Mouse (Mus musculus) heart, adult 2 months (tissue): ENCODE results near the gene Mxd3.

Experiments used
- CTCF ChIP-seq: fragments of 200-600 bp; IDR thresholded peaks from 2 replicates; pipeline ENCODE4 v1.8.1; 2022; ENCODE audit warnings: antibody characterized with exemption, mild to moderate bottlenecking, moderate library complexity
- EP300 ChIP-seq: fragments of 200-500 bp; IDR thresholded peaks from 2 replicates; pipeline ENCODE4 v1.6.1; 2011; ENCODE audit warnings: low read depth, low read length, control low read depth; ENCODE audit not compliant: insufficient read depth
- POLR2A ChIP-seq: fragments of 200-500 bp; IDR thresholded peaks from 2 replicates; pipeline ENCODE4 v1.6.1; 2011; ENCODE audit warnings: mild to moderate bottlenecking, low read depth, low read length, control low read depth; ENCODE audit not compliant: insufficient read depth

GRCm38 (mm10) chr13:55344286-55344685 lies 14.7 kb upstream of the Mxd3 start:
- TF ChIP-seq POLR2A = no peak
- TF ChIP-seq EP300 = no peak
- TF ChIP-seq CTCF = no peak
